Mouse (Mus musculus) midbrain, embryonic 10.5 days (tissue): ENCODE data around the gene Retreg3. TPM values are rescaled to one million over a fixed set of nuclear protein-coding genes. Genes with fewer than 3 reads are reported as not detected.

ENCODE experiments used
- DNase-seq: peaks from one replicate; pipeline ENCODE4 v3.0.0-alpha.2; 2017; ENCODE audit warnings: low spot score
- H3K27ac ChIP-seq: fragments of 300-500 bp; sonication (generic); replicated peaks from 2 replicates; pipeline ENCODE4 v1.5.1; 2016; ENCODE audit warnings: mild to moderate bottlenecking
- H3K27me3 ChIP-seq: fragments of 300-500 bp; sonication (generic); 2 replicates; pipeline ENCODE4 v1.6.1; 2016; ENCODE audit warnings: low read depth, mild to moderate bottlenecking; ENCODE audit not compliant: poor library complexity, severe bottlenecking
- H3K36me3 ChIP-seq: fragments of 300-500 bp; sonication (generic); 2 replicates; pipeline ENCODE4 v1.6.1; 2016; ENCODE audit warnings: mild to moderate bottlenecking, moderate library complexity
- H3K4me1 ChIP-seq: fragments of 300-500 bp; sonication (generic); 2 replicates; pipeline ENCODE4 v1.6.1; 2016
- H3K4me3 ChIP-seq: fragments of 300-500 bp; sonication (generic); 2 replicates; pipeline ENCODE4 v1.5.1; 2016; ENCODE audit warnings: mild to moderate bottlenecking, moderate library complexity
- H3K9me3 ChIP-seq: fragments of 300-500 bp; sonication (generic); replicated peaks from 2 replicates; pipeline ENCODE4 v1.6.1; 2016; ENCODE audit warnings: mild to moderate bottlenecking
- WGBS: fragments of 180-500 bp; shearing (Covaris S2); methylation state at CpG from one replicate; pipeline ENCODE4 v1.1.7; 2016; 5-methylcytosine and 5-hydroxymethylcytosine counted together
- polyA plus RNA-seq: library from polyadenylated mRNA; unstranded; fragments of >200 nt; fragmentation: Nextera tagmentation; extraction: Ambion mirVana; gene quantifications from 2 replicates; pipeline ENCODE4 v1.2.1, GENCODE M21; 2016

The Retreg3 gene
- polyA plus RNA-seq, 1 experiment from 2014 or later = 16.4 TPM

DNA sequence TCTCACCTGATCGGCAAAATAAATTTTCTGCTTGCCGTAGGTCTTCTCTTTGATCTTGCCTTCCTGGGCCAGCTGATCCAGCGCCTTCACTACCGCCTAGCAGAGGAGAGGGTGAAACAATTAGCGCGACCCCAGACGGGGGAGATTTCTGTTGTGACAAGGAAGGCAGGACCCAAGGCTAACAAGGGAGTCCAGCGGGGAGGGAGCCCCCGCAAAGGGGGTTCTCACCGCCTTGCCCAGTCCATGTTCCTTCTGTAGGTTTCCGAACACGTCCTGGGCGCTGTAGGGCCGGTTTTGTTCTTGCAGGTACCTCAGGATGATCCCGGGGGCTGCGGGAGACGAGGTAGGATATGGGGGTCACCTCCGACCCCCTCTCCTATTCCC is 24.8 kb downstream of the Retreg3 start:
- peaks cover 74% of the 10 kb centered on the region for H3K36me3 ChIP-seq
- H3K27ac ChIP-seq = peak overlapping the region; percentile 90
- 2% methylated on average over 18 of the region's 18 CpGs for WGBS
- DNase-seq = no peak
- H3K9me3 ChIP-seq = no peaks in the 10 kb centered on the region
- H3K4me1 ChIP-seq = peaks cover 30% of the 10 kb centered on the region
- H3K27me3 ChIP-seq = no peaks in the 10 kb centered on the region
- peak overlapping the region; percentile 81 for H3K4me3 ChIP-seq

DNA sequence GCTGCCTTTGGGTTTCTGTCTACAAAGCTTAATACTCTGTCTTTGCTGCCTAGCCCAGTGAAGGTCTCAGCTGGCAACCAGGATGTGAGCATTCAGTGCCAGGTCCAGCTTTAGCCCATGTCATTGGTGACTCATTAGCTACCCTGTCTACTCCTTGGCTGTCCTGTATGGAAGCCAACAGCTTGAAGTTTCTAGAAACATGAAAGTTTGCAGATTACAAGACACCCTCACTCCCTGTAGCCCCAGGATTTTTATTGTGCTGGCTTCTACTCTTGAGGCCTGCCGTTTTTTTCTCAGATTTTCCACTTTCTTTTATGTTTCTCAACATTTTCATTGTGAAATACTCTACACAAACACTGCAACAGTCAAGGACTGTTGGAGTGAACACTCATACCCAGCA is 29.8 kb downstream of the Retreg3 start:
- Histone ChIP-seq H3K4me1 (peaks cover 50% of the 10 kb centered on the region), H3K27ac (no peak overlapping the region), H3K27me3 (no peaks in the 10 kb centered on the region), H3K36me3 (peaks cover 70% of the 10 kb centered on the region), H3K4me3 (no peak overlapping the region), H3K9me3 (no peaks in the 10 kb centered on the region)
- 87% methylated on average over 1 of the region's 1 CpGs for WGBS
- DNase-seq = no peak

DNA sequence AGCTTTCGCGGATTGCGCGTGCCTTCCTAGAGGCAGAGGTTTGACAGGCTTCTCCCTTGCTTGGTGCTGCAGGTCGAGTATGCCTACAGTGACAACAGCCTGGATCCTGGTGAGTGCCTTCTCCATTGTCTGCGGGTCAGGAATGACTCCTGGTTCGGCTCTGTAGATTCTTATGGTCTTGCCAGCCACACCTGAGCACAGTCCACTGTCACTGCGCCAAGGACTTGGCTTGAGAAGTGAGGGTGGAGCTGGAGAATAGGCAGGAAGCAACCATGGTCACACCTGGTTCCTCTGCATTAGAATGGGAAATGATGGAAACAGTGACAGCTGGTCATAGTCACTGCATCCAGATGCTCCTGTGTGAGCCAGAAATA is 32.0 kb downstream of the Retreg3 start:
- Histone ChIP-seq H3K36me3 (peaks cover 60% of the 10 kb centered on the region), H3K4me3 (peak overlapping the region; percentile 88), H3K9me3 (no peaks in the 10 kb centered on the region), H3K27ac (peak overlapping the region; percentile 89), H3K4me1 (peaks cover 51% of the 10 kb centered on the region), H3K27me3 (no peaks in the 10 kb centered on the region)
- DNase-seq = no peak
- WGBS = 13% methylated on average over 8 of the region's 8 CpGs

DNA sequence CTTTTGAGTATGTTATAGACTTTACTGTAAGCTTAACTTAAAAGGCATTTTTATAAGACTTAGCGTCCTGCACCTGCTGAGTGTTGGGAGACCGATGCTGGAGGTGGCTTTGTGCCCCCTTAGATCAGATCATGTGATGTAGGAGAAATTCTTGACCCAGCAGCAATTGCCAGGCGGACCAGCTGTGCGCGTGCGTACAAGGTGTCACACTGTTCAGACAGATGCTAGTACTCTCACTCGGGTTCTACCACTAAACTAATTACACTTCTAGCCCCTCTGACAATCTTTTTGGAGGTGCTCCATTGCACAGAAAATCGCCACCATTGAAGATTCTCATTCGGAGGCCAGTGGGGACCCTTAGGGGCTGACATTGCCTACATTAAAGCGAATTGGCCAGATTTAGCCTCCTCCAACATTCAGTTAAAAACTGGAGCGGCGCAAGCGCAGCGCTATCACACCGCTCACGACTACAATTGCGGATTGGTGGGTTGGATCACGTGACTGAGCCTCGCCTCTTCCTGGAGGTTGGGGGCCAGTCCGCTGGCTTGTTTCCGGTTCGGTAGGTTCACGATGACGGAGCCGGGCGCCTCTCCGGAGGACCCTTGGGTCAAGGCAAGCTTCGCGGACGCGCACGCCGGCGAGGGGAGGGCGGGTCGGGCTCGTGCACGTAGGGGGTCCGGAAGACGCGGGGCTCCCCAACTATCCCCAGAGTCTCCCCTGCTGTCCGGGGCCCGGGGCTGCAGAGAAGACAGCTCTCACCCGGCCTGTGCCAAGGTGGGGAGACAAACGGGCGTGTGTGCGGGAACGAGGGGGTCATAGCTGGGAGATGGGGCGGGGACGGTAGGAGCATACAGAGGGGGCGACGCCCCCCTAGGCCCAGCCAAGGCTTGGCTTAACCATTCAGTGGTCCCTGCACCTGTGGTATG is 32.7 kb downstream of the Retreg3 start, which contains the start of gene Mlx:
Gene Mlx, plus strand, starts transcription at position 522 of the 926 bp plus-strand sequence.
- WGBS = 2% methylated on average over 52 of the region's 52 CpGs
- no peaks in the 10 kb centered on the region for H3K9me3 ChIP-seq
- H3K4me3 ChIP-seq = peak within 1 kb of the TSS; percentile 88
- H3K27me3 ChIP-seq = no peaks in the 10 kb centered on the region
- peaks cover 54% of the 10 kb centered on the region for H3K4me1 ChIP-seq
- peak; percentile 91 for DNase-seq
- peak within 1 kb of the TSS; percentile 89 for H3K27ac ChIP-seq
- peaks cover 54% of the 10 kb centered on the region for H3K36me3 ChIP-seq

DNA sequence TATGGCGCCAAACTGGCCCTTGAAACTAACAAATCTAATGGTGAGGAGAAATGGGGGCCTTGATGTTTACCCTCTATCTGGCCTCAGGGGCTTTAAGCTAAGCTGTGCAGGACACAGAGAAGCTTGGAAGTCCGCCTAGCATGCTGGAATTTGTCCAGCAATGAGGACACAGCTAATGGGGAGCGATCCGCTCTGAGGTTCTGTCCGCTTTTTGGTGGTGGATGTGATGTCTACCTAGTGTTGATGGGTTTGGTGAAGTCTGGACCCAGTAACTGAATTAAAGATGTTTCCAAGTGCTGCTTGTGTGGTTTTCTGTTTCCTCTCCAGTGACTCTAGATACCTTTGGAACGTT is 33.4 kb downstream of the Retreg3 start:
- H3K27me3 ChIP-seq = peaks cover 6% of the 10 kb centered on the region
- H3K4me1 ChIP-seq = peaks cover 61% of the 10 kb centered on the region
- DNase-seq = no peak
- H3K9me3 ChIP-seq = no peaks in the 10 kb centered on the region
- 88% methylated on average over 6 of the region's 6 CpGs for WGBS
- H3K27ac ChIP-seq = peak overlapping the region; percentile 89
- H3K36me3 ChIP-seq = peaks cover 46% of the 10 kb centered on the region
- H3K4me3 ChIP-seq = peak overlapping the region; percentile 88

DNA sequence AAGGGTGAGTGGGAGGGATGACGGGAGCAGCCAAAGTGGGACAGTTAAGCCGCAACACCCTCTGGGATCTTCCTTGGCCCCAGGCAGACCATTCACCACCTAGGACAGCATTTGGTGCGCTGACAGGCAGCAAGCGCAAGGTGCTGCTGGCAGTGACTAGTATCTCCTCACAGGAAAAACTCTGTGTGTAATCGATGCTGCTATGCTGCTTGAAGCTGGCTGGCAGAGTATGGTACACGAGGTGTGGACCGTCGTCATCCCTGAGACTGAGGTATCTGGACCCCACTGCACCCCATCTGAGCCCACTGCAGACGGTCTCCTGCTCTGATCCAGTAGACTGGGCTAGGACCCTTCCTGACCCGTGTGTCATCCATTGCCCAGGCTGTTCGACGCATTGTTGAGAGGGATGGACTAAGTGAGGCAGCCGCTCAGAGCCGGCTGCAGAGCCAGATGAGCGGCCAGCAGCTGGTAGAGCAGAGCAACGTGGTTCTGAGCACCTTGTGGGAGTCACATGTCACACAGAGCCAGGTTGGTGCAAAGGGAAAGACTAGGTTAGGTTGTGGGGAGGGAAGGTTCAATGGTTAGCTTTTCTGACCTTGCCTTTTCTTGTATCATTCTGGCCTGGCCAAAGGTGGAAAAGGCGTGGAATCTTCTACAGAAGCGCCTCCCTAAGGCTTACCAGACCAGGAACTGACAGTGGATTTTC is 33.9 kb downstream of the Retreg3 start:
- Histone ChIP-seq H3K4me3 (peak overlapping the region; percentile 88; the same call in 1 of the 2 replicates), H3K27me3 (peaks cover 11% of the 10 kb centered on the region), H3K27ac (no peak overlapping the region), H3K9me3 (no peaks in the 10 kb centered on the region), H3K36me3 (peaks cover 41% of the 10 kb centered on the region), H3K4me1 (peaks cover 61% of the 10 kb centered on the region)
- no peak for DNase-seq
- 92% methylated on average over 18 of the region's 18 CpGs for WGBS

DNA sequence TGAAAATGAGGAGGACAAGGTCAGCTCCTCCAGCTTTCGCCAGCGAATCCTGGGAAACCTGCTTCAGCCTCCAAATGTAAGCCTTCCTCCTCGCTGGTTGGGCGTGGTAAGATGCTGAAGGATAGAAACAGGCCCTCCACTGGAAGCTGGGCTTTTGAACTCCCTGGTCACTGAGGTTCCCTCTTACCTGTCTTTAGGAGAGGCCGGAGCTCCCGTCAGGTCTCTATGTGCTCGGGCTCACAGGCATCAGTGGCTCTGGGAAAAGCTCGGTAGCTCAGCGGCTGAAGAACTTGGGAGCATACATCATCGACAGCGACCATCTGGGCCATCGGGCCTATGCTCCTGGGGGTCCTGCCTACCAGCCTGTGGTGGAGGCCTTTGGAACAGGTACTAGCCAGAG is 34.9 kb downstream of the Retreg3 start:
- H3K4me3 ChIP-seq = no peak overlapping the region
- peaks cover 21% of the 10 kb centered on the region for H3K27me3 ChIP-seq
- DNase-seq = no peak
- WGBS = 97% methylated on average over 12 of the region's 12 CpGs
- H3K36me3 ChIP-seq = peaks cover 31% of the 10 kb centered on the region
- no peak overlapping the region for H3K27ac ChIP-seq
- peaks cover 63% of the 10 kb centered on the region for H3K4me1 ChIP-seq
- no peaks in the 10 kb centered on the region for H3K9me3 ChIP-seq

DNA sequence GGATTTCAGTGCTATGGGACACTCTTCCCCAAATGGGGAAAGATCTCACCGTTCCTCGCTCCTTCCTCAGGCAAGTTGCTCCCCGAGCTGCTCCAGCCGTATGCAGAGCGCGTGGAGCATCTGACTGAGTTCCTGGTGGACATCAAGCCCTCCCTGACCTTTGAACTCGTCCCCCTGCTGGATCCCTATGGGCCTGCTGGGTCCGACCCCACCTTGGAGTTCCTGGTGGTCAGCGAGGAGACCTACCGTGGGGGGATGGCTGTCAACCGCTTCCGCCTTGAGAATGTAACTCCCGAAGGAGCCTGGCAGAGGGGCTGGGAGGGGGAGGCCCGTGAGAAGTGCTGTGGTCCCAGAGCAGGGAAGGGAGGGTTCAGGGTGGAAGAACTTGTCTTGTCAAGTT is 35.4 kb downstream of the Retreg3 start:
- Histone ChIP-seq H3K27me3 (peaks cover 26% of the 10 kb centered on the region), H3K4me3 (peak overlapping the region; percentile 14; the same call in 1 of the 2 replicates), H3K9me3 (no peaks in the 10 kb centered on the region), H3K27ac (no peak overlapping the region), H3K4me1 (peaks cover 65% of the 10 kb centered on the region), H3K36me3 (peaks cover 26% of the 10 kb centered on the region)
- 85% methylated on average over 14 of the region's 14 CpGs for WGBS
- DNase-seq = no peak

DNA sequence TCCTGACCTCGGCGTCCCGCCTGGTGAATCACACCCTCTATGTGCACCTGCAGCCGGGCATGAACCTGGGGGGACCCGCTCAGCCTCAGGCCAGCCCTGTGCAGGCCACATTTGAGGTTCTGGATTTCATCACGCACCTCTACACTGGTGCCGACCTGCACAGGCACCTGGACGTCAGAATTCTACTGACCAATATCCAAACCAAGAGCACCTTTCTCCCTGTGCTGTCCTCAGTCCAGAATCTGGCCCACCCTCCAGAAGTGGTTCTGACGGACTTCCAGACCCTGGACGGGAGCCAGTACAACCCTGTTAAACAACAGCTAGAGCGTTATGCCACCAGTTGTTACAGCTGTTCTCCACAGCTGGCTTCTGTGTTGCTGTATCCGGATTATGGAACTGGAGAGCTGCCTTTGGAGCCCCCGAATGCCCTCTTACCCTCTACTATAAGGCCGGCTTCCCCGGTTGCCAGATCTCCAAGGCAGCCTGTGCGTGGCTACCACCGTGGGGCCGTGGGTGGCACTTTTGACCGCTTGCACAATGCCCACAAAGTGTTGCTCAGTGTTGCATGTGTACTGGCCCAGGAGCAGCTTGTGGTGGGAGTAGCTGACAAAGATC is 36.5 kb downstream of the Retreg3 start:
- WGBS = 40% methylated on average over 19 of the region's 19 CpGs
- Histone ChIP-seq H3K27me3 (peaks cover 37% of the 10 kb centered on the region), H3K4me3 (peak overlapping the region; percentile 79), H3K4me1 (peaks cover 59% of the 10 kb centered on the region), H3K36me3 (peaks cover 18% of the 10 kb centered on the region), H3K27ac (peak overlapping the region; percentile 87), H3K9me3 (no peaks in the 10 kb centered on the region)
- no peak for DNase-seq

DNA sequence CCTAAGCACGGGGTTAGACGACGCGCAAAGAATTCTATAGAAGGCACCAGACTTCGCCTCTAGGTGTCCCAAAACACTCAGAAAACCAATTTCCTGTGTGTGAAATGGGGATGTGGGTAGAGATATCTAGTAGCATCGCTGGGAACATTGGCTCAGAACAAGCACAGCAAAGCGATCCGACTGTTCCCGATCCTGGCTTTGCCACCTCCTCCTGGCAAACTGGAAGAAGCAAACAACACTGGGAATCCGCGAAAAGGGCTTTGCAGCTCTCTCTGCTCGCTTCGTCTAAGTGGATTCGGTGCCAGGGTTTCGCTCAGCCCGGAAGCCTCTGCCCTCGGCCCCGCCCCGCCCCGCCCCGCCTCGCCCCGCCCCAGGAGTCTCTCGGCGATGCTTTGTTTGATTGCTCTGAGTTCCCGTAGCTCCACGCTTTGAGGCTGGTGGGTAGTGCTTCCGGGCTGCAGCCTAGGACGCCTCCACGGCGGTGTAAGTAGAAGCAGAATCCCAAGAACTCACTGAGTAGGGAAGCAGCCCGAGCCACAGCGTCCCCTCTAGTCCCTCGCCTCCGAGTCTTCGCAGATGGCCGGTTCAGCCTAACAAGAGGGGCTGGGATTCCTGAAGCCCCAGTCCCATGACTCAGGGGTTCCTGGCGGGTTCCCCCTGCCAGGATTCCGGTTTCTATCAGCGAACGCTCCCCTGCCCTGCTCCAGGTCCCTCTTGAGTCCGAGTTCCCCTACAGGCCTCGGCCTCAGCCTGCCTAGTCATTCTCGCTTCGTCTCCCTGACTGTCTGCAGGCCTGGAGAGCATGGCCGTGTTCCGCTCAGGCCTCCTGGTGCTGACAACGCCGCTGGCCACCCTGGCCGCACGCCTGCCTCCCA is 37.2 kb downstream of the Retreg3 start, which contains the start of gene Coasy:
Gene Coasy, plus strand, starts transcription at position 358 of the 875 bp plus-strand sequence.
- peaks cover 51% of the 10 kb centered on the region for H3K4me1 ChIP-seq

DNA sequence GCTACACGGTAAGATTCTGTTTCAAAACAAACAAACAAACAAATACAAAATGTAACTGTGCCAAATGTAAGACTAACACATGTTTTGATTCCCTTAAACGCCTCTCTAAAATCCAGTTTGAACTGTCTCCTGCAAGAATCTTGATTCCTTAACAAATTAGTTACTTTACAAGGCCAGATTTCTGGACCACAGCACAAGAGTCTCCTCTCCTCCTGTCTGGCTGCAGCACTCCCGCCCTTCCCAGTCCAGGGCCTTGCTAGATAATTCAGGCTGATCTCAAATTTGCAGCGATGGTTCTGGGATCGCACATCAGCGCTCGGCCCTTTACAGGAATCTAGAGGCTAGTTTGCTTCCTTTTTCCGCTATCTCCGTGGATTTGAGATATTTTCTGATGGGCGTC is 38.0 kb downstream of the Retreg3 start:
- H3K27ac ChIP-seq = peak overlapping the region; percentile 87
- peaks cover 21% of the 10 kb centered on the region for H3K36me3 ChIP-seq
- peaks cover 44% of the 10 kb centered on the region for H3K4me1 ChIP-seq
- no peak for DNase-seq
- WGBS = 7% methylated on average over 10 of the region's 10 CpGs
- no peaks in the 10 kb centered on the region for H3K9me3 ChIP-seq
- H3K4me3 ChIP-seq = peak overlapping the region; percentile 79
- H3K27me3 ChIP-seq = peaks cover 52% of the 10 kb centered on the region

More for the DNA sequence above, 37.2 kb downstream of the Retreg3 start, which contains the start of gene Coasy:
- H3K27me3 ChIP-seq = peaks cover 44% of the 10 kb centered on the region
- peaks cover 18% of the 10 kb centered on the region for H3K36me3 ChIP-seq
- peak within 1 kb of the TSS; percentile 79 for H3K4me3 ChIP-seq
- no peaks in the 10 kb centered on the region for H3K9me3 ChIP-seq
- peak within 1 kb of the TSS; percentile 87 for H3K27ac ChIP-seq
- DNase-seq = peak; percentile 96
- under 1% methylated on average over 51 of the region's 51 CpGs for WGBS

DNA sequence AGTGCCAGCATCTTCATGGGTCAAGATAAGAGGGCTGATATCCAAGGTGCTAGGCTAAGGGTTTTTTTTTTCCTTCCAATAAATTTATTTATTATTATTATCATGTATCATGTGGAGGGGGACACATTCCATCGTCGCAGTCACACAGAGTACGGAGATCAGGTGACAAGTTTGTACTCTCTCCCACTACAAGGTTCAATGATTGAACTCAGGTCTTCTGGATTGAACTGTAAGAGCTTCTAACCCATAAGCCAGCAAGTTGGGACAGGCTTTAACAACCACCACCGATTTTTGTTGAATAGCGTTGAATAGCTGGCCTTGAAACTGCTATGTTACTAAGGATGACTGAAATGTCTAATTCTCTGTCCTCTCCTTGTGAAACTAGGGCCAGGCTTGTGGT is 39.3 kb downstream of the Retreg3 start:
- Histone ChIP-seq H3K4me1 (peaks cover 32% of the 10 kb centered on the region), H3K27ac (no peak overlapping the region), H3K36me3 (peaks cover 17% of the 10 kb centered on the region), H3K9me3 (no peaks in the 10 kb centered on the region), H3K4me3 (no peak overlapping the region), H3K27me3 (peaks cover 62% of the 10 kb centered on the region)
- 66% methylated on average over 5 of the region's 5 CpGs for WGBS
- no peak for DNase-seq
